Comparison of ENCODE assay signal across 7 mouse cellular contexts in the genomic region with DNA sequence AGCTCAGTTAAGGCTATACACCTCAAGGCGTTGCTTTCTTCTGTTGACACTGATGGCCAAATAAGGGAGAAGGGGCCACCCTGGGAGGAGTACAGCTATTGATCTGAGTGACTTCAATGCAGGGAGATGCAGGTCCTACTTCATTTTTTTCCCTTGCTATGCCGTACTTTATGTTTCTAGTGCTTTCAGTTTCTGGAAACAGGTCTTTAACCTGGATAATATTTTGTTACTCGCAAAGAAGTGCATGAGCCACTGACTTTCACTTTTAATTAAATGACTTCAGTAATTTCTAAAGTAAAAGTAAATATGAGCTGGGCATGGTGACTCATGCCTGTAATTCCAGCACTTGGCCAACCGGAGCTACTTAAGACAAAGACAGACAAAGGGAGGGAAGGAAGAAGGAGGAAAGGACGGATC. TPM values are rescaled to one million over a fixed set of nuclear protein-coding genes. Genes with fewer than 3 reads are reported as not detected.
DNase-seq lines count a peak whose midpoint lies in the region; ATAC-seq and TF ChIP-seq lines count a peak whose summit lies in the region.

No protein-coding gene starts in this region.

- 0 out of 2 replicates have a peak, but pooled peaks cover 1% of the 10 kb centered on the region for H3K4me1 ChIP-seq in cortical plate, adult 2 months (ENCODE audit: control insufficient read depth, insufficient read depth, low read length)
- peaks cover 8% of the 10 kb centered on the region for H3K4me1 ChIP-seq in hindbrain, embryonic 12.5 days
- H3K4me1 ChIP-seq in lung, postnatal 0 days (ENCODE audit: insufficient read depth, low read depth, low read length): no peaks in the 10 kb centered on the region

- no peaks in the 10 kb centered on the region for H3K9me3 ChIP-seq in hindbrain, embryonic 12.5 days (replicated peaks)
- no peaks in the 10 kb centered on the region for H3K9me3 ChIP-seq in lung, postnatal 0 days (ENCODE audit: low read length)

- no peaks in the 10 kb centered on the region for H3K36me3 ChIP-seq in hindbrain, embryonic 12.5 days
- no peaks in the 10 kb centered on the region for H3K36me3 ChIP-seq in lung, postnatal 0 days (ENCODE audit: insufficient read depth, low read length)

- no peak for ATAC-seq in hindbrain, embryonic 12.5 days (ENCODE audit: low FRiP score)
- no peak for ATAC-seq in lung, postnatal 0 days

- DNase-seq in thymus, postnatal 0 days (ENCODE audit: low spot score): peak; percentile 26
- DNase-seq in thymus, postnatal 10 days (ENCODE audit: low spot score in 2 of 2): no peak
- peak; percentile 83 for DNase-seq in lung, postnatal 0 days (ENCODE audit: low spot score)
- no peak for DNase-seq in gastrocnemius, adult 18-20 months (ENCODE audit: low spot score)
- no peak for DNase-seq in layer of hippocampus, adult 9-11 months

- no peak for TF ChIP-seq POLR2A in cortical plate, adult 2 months (IDR thresholded peaks at IDR 0.05; ENCODE audit: extremely low read depth, insufficient read depth, low read length)

- peak overlapping the region; percentile 70 for H3K4me2 ChIP-seq in hindbrain, embryonic 12.5 days (replicated peaks)
- peak overlapping the region; percentile 89 for H3K4me2 ChIP-seq in lung, postnatal 0 days (replicated peaks; ENCODE audit: low read depth, low read length)

- peak overlapping the region; percentile 94 for H3K9ac ChIP-seq in hindbrain, embryonic 12.5 days
- peak overlapping the region; percentile 52; the same call in 1 of the 2 replicates for H3K9ac ChIP-seq in lung, postnatal 0 days (replicated peaks; ENCODE audit: low read depth)

- no peaks in the 10 kb centered on the region for H3K27me3 ChIP-seq in hindbrain, embryonic 12.5 days
- H3K27me3 ChIP-seq in lung, postnatal 0 days (replicated peaks; ENCODE audit: insufficient read depth, low read length): no peaks in the 10 kb centered on the region

- no peak overlapping the region for H3K27ac ChIP-seq in cortical plate, adult 2 months (ENCODE audit: insufficient read depth, low read length)
- peak overlapping the region; percentile 97 for H3K27ac ChIP-seq in hindbrain, embryonic 12.5 days
- peak overlapping the region; percentile 88 for H3K27ac ChIP-seq in lung, postnatal 0 days (ENCODE audit: low read length)

- 17% methylated on average over 5 of the region's 5 CpGs for WGBS in hindbrain, embryonic 12.5 days
- whole genome bisulfite sequencing in lung, postnatal 0 days: 3% methylated on average over 5 of the region's 5 CpGs

- no peak for TF ChIP-seq EP300 in lung, postnatal 0 days (IDR thresholded peaks at IDR 0.05)

- no peak for TF ChIP-seq CTCF in cortical plate, adult 2 months (IDR thresholded peaks at IDR 0.05; ENCODE audit: extremely low read depth, insufficient read depth, low read length)
- peak; percentile 9; the same call in 1 of the 2 replicates for TF ChIP-seq CTCF in lung, postnatal 0 days (IDR thresholded peaks at IDR 0.05)

- H3K4me3 ChIP-seq in cortical plate, adult 2 months (ENCODE audit: insufficient read depth, low read length): peak overlapping the region; percentile 76
- H3K4me3 ChIP-seq in hindbrain, embryonic 12.5 days: peak overlapping the region; percentile 92
- H3K4me3 ChIP-seq in lung, postnatal 0 days (ENCODE audit: low read depth, low read length): peak overlapping the region; percentile 82

RNA-seq across cellular contexts. Expression of a gene that starts 1.0 kb away (rescaled TPM):
- 36.8 and 38.3 TPM in 2 replicates for polyA plus RNA-seq in thymus, postnatal 0 days (2015; fragmentation: Nextera tagmentation; extraction: Ambion mirVana)
- polyA plus RNA-seq in cortical plate, adult 2 months (2012; rRNA removed): 17.3 and 19.7 TPM in 2 replicates
- 31.0 and 31.4 TPM in 2 replicates for polyA plus RNA-seq in hindbrain, embryonic 12.5 days (2016; fragmentation: Nextera tagmentation; extraction: Ambion mirVana)
- 29.4 and 33.9 TPM in 2 replicates for polyA plus RNA-seq in lung, postnatal 0 days (2015; fragmentation: Nextera tagmentation; extraction: Ambion mirVana)
- 10 to 100 TPM; 20.2 to 29.6 TPM for total RNA-seq in gastrocnemius, adult 18-20 months (2021)

Comparison
In these comparisons a context has a peak if more than half of its experiments do, and no peak if none do; other contexts are left out.
1. DNase-seq: peak in thymus, postnatal 0 days (single experiment) and lung, postnatal 0 days (single experiment); none in thymus, postnatal 10 days (0 of 2), gastrocnemius, adult 18-20 months (single experiment) and layer of hippocampus, adult 9-11 months (single experiment).
2. Peak in every context shown above with its lines, with median percentiles within 50 percentile points of each other: H3K4me3 ChIP-seq.